8 mouse cellular contexts compared by ENCODE assay signal in genomic region chr11:59451086-59451485, GRCm38 (mm10). TPM values are rescaled to one million over a fixed set of nuclear protein-coding genes. Genes with fewer than 3 reads are reported as not detected.
DNase-seq lines count a peak whose midpoint lies in the region; ATAC-seq and TF ChIP-seq lines count a peak whose summit lies in the region.

Gene Snap47, minus strand, starts transcription at chr11:59451186.

- H3K9me3 ChIP-seq in ES-E14 (ENCODE audit: control insufficient read depth, insufficient read depth, low read depth, low read length), result no peaks in the 10 kb centered on the region
- no peaks in the 10 kb centered on the region for H3K9me3 ChIP-seq in forebrain, embryonic 16.5 days (ENCODE audit: control insufficient read depth, low read length)
- no peaks in the 10 kb centered on the region for H3K9me3 ChIP-seq in hindbrain, embryonic 15.5 days
- no peaks in the 10 kb centered on the region for H3K9me3 ChIP-seq in liver, embryonic 16.5 days (replicated peaks; ENCODE audit: control insufficient read depth, low read length)

- peaks cover 3 to 9% of the 10 kb centered on the region in 2 experiments; a peak in 3 of 4 replicates for H3K4me1 ChIP-seq in ES-E14 (ENCODE audit: control insufficient read depth in 2 of 2, insufficient read depth in 2 of 2, low read length in 2 of 2, poor library complexity in 1 of 2)
- peaks cover 24% of the 10 kb centered on the region for H3K4me1 ChIP-seq in forebrain, embryonic 16.5 days (replicated peaks; ENCODE audit: control insufficient read depth, insufficient read depth, low read length)
- peaks cover 27% of the 10 kb centered on the region for H3K4me1 ChIP-seq in hindbrain, embryonic 15.5 days (replicated peaks)
- peaks cover 17% of the 10 kb centered on the region for H3K4me1 ChIP-seq in liver, embryonic 16.5 days (ENCODE audit: control insufficient read depth, low read depth, low read length)

- in situ Hi-C loops in ES-E14 (cut with MboI; ENCODE audit: low sequenced_read_pairs in 2 of 2, unreplicated experiment in 2 of 2), result no loop called here

- peaks cover 32% of the 10 kb centered on the region for H3K36me3 ChIP-seq in ES-E14 (ENCODE audit: control insufficient read depth, insufficient read depth, low read length, poor library complexity, severe bottlenecking)
- 0 out of 2 replicates have a peak, but pooled peaks cover 9% of the 10 kb centered on the region for H3K36me3 ChIP-seq in forebrain, embryonic 16.5 days (ENCODE audit: control insufficient read depth, insufficient read depth)
- H3K36me3 ChIP-seq in hindbrain, embryonic 15.5 days, result peaks cover 37% of the 10 kb centered on the region
- H3K36me3 ChIP-seq in liver, embryonic 16.5 days (ENCODE audit: control insufficient read depth, insufficient read depth), result peaks cover 11% of the 10 kb centered on the region

- peak within 1 kb of the TSS; percentile 70 for H3K27ac ChIP-seq in ES-E14 (ENCODE audit: insufficient read depth, low read depth, low read length, poor library complexity, severe bottlenecking)
- peak within 1 kb of the TSS; percentile 61; the same call in 1 of the 2 replicates for H3K27ac ChIP-seq in forebrain, embryonic 16.5 days (ENCODE audit: low read length)
- peak within 1 kb of the TSS; percentile 94 for H3K27ac ChIP-seq in hindbrain, embryonic 15.5 days (replicated peaks)
- peak within 1 kb of the TSS; percentile 43 for H3K27ac ChIP-seq in liver, embryonic 16.5 days (ENCODE audit: low read length)

- H3K4me2 ChIP-seq in forebrain, embryonic 16.5 days (ENCODE audit: low read length), result peak within 1 kb of the TSS; percentile 99
- peak within 1 kb of the TSS; percentile 62 for H3K4me2 ChIP-seq in hindbrain, embryonic 15.5 days
- peak within 1 kb of the TSS; percentile 94 for H3K4me2 ChIP-seq in liver, embryonic 16.5 days (ENCODE audit: low read depth, low read length)

- WGBS in forebrain, embryonic 16.5 days, result 86% methylated on average over 4 of the region's 4 CpGs
- WGBS in hindbrain, embryonic 15.5 days, result 76% methylated on average over 4 of the region's 4 CpGs
- WGBS in liver, embryonic 16.5 days (ENCODE audit: insufficient replicate concordance), result 75% methylated on average over 4 of the region's 4 CpGs

- H3K4me3 ChIP-seq in ES-E14 (ENCODE audit: insufficient read depth in 1 of 2, low read depth in 1 of 2, low read length in 2 of 2, poor library complexity in 1 of 2, severe bottlenecking in 1 of 2), result peak within 1 kb of the TSS; percentile 84 to 97
- H3K4me3 ChIP-seq in forebrain, embryonic 16.5 days (replicated peaks; ENCODE audit: low read length), result peak within 1 kb of the TSS; percentile 90
- peak within 1 kb of the TSS; percentile 74 for H3K4me3 ChIP-seq in hindbrain, embryonic 15.5 days
- peak within 1 kb of the TSS; percentile 87 for H3K4me3 ChIP-seq in liver, embryonic 16.5 days (ENCODE audit: low read depth, low read length)

- H3K9ac ChIP-seq in ES-E14 (ENCODE audit: insufficient read depth, low read depth, low read length, poor library complexity, severe bottlenecking), result peak within 1 kb of the TSS; percentile 94
- peak within 1 kb of the TSS; percentile 80 for H3K9ac ChIP-seq in forebrain, embryonic 16.5 days (replicated peaks; ENCODE audit: low read depth, low read length)
- H3K9ac ChIP-seq in hindbrain, embryonic 15.5 days, result peak within 1 kb of the TSS; percentile 61
- H3K9ac ChIP-seq in liver, embryonic 16.5 days (ENCODE audit: low read depth, low read length), result peak within 1 kb of the TSS; percentile 87

- H3K27me3 ChIP-seq in forebrain, embryonic 16.5 days (replicated peaks; ENCODE audit: control insufficient read depth, insufficient read depth, low read length), result no peaks in the 10 kb centered on the region
- H3K27me3 ChIP-seq in hindbrain, embryonic 15.5 days, result no peaks in the 10 kb centered on the region
- H3K27me3 ChIP-seq in liver, embryonic 16.5 days (ENCODE audit: control insufficient read depth, insufficient read depth, low read depth, low read length), result no peaks in the 10 kb centered on the region

- no peak for ATAC-seq in forebrain, embryonic 16.5 days
- ATAC-seq in hindbrain, embryonic 15.5 days (ENCODE audit: low FRiP score, low read depth), result no peak
- ATAC-seq in liver, embryonic 16.5 days (ENCODE audit: low read depth), result no peak

- no peak for DNase-seq in frontal cortex, adult 2 months (ENCODE audit: extremely low spot score in 1 of 2, low spot score in 1 of 2)
- DNase-seq in frontal cortex, postnatal 14 days (ENCODE audit: low spot score in 2 of 2), result no peak
- DNase-seq in ES-E14 (ENCODE audit: low read depth, low spot score), result no peak
- no peak for DNase-seq in T-cell, adult 2 months (ENCODE audit: low spot score)
- DNase-seq in thymus, adult 18-20 months, result no peak

TF ChIP-seq in ES-E14, 5 proteins besides CTCF, POLR2A, EP300 and RAD21:
- TF ChIP-seq CHD2 (IDR thresholded peaks at IDR 0.05; ENCODE audit: low read depth, low read length), result no peak
- TF ChIP-seq MAFK (IDR thresholded peaks at IDR 0.05; ENCODE audit: insufficient read depth, low read depth, low read length), result no peak
- no peak for TF ChIP-seq ZNF384 (IDR thresholded peaks at IDR 0.05; ENCODE audit: low read depth, low read length)

RNA-seq across cellular contexts. Expression of gene Snap47, which starts in this region (rescaled TPM):
- 337 and 389 TPM in 2 replicates for polyA plus RNA-seq in frontal cortex, adult 2 months (2012; rRNA removed)
- total RNA-seq in ES-E14 (2012; rRNA removed), result 44.3 and 60.5 TPM in 2 replicates
- 418 and 445 TPM in 2 replicates for polyA plus RNA-seq in forebrain, embryonic 16.5 days (2015; fragmentation: Nextera tagmentation; extraction: Ambion mirVana)
- polyA plus RNA-seq in hindbrain, embryonic 15.5 days (2015; fragmentation: Nextera tagmentation; extraction: Ambion mirVana), result 534 and 558 TPM in 2 replicates
- 26.3 and 28.7 TPM in 2 replicates for polyA plus RNA-seq in liver, embryonic 16.5 days (2015; fragmentation: Nextera tagmentation; extraction: Ambion mirVana)

Comparison
In these comparisons a context has a peak if more than half of its experiments do, and no peak if none do; other contexts are left out.
1. RNA of gene Snap47 (polyA plus RNA-seq): 534 to 558 TPM in hindbrain, embryonic 15.5 days, 418 to 445 TPM in forebrain, embryonic 16.5 days and 337 to 389 TPM in frontal cortex, adult 2 months; 26.3 to 28.7 TPM in liver, embryonic 16.5 days; every median in the first group is over 10 times any median in the second.
2. H3K27ac ChIP-seq: peak in every context shown above with its lines; median percentile 94 in hindbrain, embryonic 15.5 days; 70 in ES-E14; 61 in forebrain, embryonic 16.5 days; 43 in liver, embryonic 16.5 days.
3. Peak in every context shown above with its lines, with median percentiles within 50 percentile points of each other: H3K4me3 ChIP-seq, H3K9ac ChIP-seq and H3K4me2 ChIP-seq.